Mouse (Mus musculus): ENCODE results near the gene Fam110a. TPM values are rescaled to one million over a fixed set of nuclear protein-coding genes. Genes with fewer than 3 reads are reported as not detected.

The Fam110a gene
- total RNA-seq, 2 experiments from 2014 or later, result 3.8 to 5.6 TPM

DNA sequence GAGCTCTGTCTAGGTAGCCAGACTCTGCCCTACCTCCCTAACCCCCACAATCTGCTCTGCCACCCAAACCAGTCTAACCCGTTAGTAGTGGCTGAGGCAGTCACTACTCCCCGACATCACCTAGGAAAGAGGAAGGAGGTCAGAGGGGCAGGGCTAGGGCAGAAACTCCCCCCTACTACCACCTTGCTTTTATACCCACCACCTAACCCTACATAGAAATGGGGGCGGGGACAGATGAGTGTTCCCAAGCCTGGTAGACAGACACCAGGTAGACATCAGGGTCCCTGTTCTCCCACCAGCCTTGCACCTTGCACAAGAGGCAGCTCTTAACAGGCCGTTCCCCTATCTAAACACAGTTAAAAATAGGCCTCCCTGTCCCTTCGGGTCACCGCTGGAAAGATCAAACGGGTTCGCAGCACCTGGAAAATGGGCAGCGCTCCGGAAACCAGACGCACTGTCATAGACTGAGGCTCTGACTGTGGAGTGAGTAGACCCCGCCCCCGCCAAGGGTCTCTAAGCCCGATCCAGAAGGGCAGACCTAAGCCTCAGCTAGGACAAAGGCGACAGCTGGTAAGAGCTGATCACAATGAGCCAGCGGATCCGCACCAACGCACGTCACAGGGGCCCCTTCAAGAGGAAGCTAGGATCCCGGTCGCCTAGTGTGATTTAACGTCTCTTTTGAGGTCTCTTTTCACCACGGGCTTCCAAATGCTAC, 7.0 kb downstream of the Fam110a start:
- peak; percentile 47 for ATAC-seq (replicated peaks; ENCODE audit: poor library complexity)

DNA sequence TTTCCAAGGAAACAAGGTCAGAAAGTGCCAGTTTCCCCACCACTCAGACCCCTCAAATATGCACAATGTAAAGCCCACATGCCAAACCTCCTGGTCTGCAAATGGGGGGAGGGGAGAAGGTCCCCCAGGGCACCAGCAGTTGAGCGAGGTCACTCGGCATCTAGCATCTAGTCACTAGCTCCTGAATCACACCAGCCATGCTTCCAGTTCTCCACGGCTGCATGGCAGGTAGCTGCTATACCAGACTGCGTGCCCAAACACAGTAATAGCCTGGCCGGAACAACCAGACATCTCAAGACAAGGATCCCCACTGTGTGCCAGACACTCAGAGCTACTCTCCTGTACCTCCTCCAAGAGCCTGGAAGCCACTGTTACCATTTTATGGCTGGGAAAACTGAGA, 8.3 kb downstream of the Fam110a start:
- no peak for ATAC-seq (replicated peaks; ENCODE audit: poor library complexity)

DNA sequence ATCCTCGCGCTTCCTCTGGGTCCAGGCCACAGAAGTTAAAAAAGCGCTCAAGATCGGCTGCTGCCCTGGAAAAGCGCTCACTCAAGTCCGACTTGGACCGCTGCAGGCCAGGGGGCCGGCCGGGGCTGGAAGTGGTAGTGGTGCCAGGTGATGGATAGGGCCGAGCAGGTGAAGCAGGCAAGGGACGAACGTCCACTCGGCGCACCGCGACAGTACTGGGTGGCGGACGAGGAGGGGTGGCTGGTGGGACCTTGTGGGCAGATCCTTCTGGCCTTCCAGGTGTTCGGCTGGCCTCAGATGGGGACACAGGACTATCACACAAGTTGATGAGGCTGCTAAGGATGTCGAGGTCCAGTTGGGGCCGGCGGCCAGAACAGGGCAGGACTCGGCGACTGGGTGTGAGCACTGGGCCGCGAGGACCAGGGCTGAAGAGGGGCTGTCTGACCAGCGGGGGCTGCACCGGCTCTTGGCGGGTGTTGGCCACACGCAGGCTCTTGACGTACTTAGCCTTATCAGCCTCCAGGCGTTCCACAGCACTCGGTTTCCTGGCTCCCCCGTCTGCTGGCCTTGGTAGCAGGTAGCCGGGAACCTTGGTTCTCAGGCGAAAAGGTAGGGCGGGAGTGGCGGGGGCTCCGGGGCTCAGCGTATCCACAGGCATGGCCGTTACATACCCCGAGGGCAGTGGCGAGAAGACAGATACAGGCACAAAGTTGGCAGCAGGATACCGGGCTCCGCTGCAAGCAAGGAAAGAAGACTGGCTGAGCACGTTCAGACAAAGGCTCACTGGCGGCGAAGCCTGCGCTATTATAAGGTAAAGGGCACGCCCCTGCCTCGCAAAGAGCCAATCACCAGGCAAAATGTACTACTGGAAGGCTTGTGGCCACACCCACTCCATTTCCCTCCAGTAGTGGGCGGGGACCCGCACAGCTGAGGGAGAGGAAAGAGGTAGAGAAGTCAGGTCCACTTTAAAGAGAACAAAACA, 9.5 kb downstream of the Fam110a start:
- peak; percentile 62 for ATAC-seq (replicated peaks; ENCODE audit: poor library complexity)

DNA sequence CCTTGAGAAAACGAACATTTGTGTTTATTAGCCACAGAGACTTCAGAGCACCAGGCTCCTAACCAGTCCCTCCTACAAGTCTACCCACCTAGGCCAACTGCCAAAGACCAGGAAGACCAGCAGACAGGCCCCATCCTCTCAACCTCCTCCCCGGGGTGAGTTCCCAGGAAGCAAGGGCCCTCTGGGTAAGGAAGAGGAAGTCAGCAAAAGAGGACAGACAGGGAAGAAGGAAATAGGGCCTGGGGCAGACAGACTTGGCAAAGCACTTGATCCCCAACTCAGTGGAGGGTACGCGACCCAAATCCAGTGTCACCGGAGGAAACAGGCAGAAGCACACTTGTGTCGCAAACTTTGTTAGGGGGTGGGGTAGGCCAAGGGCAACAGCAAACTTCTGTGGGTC, 10.6 kb downstream of the Fam110a start:
- ATAC-seq (replicated peaks; ENCODE audit: poor library complexity), result no peak

DNA sequence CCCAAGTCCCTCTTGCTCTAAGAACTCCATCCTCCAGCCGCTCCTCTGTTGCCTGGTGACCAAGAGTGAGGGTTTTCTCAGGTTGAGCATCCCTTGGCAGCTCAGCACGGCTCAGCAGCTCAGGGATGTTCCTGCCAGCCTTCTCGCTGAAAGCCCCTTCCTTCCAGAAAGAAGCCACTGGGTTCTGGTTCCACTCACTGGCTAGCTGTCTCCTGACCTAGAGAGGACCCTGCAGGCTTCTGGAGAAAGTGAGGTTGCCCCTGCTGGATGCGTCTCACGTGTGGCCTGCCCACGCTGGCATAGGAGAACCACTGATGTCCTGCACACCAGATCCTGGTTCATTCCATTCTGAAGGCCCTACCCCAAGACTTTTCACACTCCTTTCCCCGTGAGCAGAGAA, 11.0 kb downstream of the Fam110a start:
- ATAC-seq (replicated peaks; ENCODE audit: poor library complexity), result no peak

DNA sequence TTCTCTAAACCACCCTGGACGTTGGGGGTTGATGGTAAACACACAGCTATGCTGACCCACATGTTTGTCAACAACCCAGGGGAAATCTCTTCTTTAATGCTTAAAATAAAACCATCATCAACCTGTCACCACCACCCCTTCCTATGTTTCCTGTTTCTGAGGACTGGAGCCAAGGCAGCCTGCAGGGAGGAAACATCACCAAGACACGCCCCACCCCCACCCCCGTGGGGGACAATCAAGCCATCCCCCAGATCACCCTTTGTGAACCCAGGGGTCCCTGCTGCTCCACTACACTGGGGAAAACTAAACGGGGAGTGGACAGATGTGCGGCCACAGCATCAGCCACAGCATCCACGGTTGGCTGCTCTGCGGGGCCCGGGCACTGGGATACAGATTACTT, 11.6 kb downstream of the Fam110a start:
- ATAC-seq (replicated peaks; ENCODE audit: poor library complexity), result no peak

DNA sequence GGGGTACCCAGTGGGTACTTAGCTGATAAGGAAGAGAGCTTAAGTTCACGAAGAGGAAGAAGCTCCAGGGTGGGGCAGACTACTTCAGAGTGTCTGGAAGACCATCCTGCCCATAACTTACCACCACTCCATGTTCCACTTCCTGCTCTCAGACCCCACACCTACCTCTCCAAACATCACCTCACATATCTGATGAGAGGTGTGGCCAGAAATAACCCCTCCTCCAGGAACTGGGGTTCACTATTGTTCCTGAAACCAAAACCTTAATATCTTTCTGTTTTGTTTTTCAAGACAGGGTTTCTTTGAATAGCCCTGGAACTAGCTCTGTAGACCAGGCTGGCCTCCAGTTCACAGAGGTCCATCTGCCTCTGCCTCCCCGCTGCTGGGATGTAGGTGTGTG, 12.2 kb downstream of the Fam110a start:
- no peak for ATAC-seq (replicated peaks; ENCODE audit: poor library complexity)

DNA sequence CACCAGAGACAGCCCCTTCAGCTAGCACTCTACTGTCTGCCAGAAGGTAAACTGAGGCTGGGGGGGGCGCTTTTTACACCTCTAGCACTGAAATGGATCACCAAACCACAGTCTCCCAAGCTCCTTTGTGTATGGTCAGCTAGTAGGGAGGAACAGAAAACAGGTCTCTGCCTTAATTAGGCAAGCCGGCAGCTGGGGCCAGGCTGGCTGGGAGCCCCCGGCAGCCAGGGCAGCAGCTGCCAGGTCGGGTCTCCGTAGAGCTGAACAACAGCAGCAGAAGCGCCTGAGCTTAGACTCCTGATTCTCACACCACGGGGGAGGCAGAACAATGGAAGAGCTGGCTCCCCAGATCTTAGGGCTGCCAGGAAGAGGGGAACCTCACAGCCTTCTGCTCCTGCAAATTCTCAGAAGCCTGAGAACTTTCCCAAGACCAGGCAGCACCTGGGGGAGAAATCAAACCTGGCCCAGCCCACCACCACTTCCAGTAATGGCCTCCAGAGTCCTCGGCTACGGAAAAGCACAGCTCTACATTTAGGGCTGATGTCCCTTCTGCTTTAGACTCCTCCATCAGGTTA, 12.8 kb downstream of the Fam110a start:
- ATAC-seq (replicated peaks; ENCODE audit: poor library complexity), result no peak

DNA sequence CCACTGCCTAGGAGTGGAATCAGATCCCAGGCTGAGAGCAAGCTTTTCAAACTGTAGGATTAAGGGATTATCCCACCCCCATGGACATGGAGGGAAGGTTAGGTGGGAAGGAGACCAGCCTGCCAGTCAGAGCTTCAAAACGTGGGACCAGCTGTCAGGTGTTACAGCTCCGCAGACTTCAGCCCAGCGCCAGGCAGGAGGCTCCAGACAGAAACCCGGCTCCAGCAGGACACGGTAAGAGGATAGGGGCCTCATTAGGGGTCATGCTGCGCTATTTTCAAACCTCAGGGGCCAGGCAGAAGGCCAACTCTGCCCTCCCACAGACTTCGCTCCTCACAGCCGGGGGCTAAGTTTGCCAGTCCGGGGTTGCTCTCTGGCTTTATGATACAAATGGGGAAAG, 16.0 kb downstream of the Fam110a start:
- ATAC-seq (replicated peaks; ENCODE audit: poor library complexity), result no peak

DNA sequence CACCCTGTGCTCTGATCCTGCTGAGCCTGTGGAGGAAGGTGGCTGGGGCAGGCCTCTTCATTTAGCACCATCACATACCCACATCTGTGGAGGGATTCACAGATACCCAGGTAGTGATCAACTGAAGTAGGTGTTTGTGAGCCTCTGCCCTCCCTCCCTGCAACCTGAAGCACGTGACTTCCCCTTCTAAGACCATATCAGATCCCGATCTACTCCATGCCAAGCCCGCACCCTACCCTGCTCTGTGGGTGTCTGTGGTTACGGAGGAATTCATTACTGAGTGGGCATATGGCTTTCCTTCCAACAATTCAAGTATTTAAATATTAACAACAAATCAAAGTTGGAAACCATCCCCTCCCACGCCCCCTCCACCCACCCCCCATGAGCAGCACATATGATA, 16.7 kb downstream of the Fam110a start:
- ATAC-seq (replicated peaks; ENCODE audit: poor library complexity), result peak; percentile 36; the same call in 1 of the 2 replicates

DNA sequence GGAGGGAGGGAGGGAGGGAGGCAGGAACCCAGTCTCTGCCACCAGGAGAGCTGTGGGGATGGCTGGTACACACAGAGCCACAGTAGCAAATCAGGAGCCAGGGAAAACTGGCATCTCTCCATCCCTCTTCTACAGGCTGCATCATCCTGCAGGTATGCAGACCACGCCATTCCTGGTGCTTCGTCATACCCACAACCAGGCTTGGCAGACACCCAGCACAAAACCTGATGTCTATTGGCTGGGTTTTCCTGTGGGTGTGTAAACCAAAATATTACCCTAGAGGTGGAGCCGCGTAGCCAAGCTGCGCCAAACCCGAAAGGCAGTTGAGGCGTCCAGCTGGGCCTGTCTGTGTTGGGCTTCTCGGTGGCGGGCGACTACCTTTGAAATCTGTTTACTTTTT, 17.5 kb downstream of the Fam110a start:
- ATAC-seq (replicated peaks; ENCODE audit: poor library complexity), result 0 out of 2 replicates have a peak, but pooled peaks have one; percentile 22

DNA sequence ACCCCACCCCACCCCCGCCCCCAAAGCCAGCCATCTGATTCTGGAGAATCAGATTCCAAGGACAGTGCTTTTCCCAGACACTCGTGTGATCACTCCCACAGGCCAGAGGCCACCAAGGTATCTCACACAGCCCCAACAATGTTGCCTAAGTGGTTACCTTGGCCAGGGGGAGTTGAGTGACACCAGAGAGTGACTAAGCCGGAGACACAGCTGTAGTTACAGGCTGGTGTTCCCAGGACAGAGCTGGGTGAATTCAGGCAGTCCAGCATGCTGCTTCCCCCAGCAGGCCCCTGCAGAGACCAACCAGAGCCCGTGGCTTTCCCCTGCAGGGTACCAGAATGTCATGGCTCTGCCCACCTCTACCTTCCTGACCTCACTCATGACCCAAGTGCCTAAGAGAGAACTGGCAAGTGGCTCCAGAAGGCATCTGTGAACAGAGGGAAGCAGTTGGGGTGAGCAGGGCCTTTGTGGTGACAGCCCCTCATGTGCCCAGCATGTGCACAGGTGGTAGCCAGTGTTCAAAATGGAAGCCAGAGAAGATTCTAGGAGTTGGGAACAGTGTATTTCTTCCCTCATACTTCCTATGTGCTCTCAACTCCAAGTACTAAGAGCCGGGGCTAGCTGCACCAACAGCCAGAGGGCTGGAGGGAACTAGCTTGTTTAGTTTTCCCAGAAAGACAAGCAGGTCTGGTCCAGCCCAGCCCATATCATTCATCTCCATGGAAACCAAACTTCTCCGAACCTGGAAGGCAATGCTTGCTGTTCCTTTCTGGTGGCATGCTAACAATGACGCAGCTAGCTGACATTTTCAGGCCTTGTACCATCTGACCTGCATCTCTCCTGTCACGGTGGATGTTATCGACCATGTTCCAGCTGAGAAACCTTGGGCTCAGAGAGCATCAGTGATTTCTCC, 18.5 kb downstream of the Fam110a start:
- no peak for ATAC-seq (replicated peaks; ENCODE audit: poor library complexity)

DNA sequence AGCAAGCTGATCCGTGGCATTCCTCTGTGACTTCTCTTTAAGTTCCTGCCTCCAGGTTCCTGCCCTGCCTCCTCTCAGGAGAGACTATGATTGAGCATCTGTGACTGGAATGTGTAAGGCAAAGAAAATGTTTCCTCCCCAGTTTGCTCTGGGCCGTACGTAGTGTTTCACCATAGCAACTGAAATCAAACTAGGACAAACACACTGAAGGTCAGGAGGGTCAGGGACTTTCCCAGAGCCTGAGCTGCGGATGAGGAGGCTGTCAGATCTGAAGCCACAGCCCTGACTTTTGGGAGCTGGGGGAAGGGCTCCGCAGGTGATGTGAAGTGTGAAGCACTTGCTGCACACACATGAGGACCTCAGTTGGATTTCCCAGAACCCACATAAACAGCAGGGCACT, 20.7 kb downstream of the Fam110a start:
- no peak for ATAC-seq (replicated peaks; ENCODE audit: poor library complexity)

DNA sequence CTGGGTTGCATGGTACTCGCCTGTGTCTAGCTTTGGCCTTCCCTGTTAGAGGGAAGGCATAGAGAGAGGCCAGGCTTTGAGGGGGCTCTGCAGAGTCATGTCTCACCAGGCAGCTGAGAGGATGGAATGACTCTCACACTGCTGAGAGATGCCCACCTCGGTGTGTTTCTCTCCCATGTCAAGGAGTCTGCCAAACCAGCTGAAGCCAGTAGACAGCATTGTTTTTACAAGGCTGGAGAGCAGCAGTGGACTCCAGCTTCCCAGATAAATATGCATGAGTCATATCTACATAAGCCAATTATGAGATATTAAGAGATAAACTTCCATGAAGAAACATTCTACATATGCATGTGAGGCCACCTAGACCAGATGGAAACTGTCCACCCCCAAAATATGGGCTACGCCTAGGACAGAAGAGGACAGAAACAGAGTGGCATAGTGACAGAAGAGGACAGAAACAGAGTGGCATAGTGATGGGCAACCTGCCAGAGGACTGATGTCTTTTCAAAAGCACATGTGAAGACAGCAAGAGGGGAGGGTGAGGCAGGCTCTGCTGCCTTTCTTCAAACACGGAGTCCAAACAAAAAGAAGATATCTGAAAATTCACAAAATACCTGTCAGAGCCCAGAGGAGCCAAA, 23.4 kb downstream of the Fam110a start:
- no peak for ATAC-seq (replicated peaks; ENCODE audit: poor library complexity)

DNA sequence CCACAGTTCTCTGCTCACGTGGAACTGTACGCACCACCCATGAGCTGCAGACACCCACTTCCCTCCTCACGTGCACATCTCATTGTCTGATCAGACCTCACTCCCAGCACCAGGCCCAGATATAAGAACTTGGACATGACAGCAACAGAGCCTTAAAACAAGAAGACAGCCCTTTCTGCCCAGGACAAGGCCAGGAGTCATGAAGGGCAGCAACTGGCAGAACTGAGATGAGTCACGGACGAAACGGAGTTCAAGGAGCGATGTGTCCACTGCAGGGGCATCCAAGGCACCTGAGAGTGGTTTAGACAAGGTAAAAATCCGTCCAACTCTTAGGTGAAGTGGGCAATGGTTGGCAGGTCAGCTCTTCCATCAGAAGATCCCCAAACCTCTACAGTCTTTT, 26.4 kb downstream of the Fam110a start:
- no peak for ATAC-seq (replicated peaks; ENCODE audit: poor library complexity)

DNA sequence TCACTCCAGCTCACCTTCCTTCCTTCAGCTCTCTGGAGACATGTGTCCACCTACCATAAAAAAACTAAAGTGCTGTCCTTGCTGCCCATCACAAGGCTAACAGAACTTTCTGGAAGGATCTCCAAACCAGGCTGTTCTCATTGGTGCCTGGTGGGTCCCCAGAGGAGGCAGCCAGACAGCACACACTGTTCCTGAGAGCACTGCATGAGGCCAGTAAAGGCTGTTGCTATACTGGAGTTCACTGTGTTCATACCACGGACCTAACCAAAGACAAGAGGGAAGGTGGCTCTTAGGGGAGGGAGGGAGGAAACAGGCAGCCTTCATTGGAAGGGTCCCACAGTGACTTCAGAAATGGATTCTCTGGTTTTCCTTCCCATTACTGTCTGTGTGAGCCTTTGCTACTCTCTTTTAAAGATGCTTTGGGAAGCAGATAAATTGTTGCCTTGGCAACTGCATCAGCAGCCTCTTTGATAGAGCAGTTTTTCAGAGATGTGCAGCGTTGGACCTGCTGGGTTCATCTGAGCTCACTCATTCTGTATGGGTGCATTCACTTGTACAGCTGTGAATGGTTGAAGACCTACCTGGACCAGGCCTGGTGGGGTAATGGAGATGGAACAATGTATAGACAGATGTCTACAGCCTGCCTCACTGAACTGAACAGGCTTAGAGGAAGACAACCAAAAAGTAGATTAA, 30.8 kb downstream of the Fam110a start:
- ATAC-seq (replicated peaks; ENCODE audit: poor library complexity), result no peak

DNA sequence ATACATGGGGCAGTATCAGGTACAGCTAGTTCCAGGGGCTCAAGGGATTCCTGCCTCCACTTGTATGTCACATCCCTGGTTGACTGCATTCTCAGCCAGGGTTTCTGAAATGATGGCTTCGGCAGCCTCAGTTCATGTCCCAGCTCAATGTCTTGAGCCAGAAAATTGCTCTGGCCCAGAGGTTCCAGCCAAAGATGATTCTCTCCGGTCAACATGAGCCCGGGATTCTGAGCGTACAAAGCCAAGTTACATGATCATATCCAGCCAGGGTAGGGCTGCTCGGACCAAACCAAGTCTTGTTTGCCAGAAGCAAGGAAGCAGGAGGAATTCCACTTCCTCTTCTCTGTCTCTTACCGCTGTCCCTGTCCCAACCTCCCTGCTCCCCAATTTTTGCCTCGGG, 31.7 kb downstream of the Fam110a start:
- no peak for ATAC-seq (replicated peaks; ENCODE audit: poor library complexity)

DNA sequence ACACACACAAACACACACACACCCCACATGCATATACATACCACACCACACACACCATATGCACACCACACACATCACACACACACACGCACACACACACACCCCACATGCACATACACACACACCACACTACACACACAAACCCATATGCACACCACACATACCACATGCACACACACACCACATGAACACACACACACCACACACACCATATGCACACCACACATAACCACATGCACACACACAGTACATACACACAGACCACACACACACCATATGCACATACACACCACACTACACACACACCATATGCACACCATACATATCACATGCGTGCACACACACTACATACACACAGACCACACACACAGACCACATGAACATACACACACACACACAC, 32.4 kb downstream of the Fam110a start:
- no peak for ATAC-seq (replicated peaks; ENCODE audit: poor library complexity)

DNA sequence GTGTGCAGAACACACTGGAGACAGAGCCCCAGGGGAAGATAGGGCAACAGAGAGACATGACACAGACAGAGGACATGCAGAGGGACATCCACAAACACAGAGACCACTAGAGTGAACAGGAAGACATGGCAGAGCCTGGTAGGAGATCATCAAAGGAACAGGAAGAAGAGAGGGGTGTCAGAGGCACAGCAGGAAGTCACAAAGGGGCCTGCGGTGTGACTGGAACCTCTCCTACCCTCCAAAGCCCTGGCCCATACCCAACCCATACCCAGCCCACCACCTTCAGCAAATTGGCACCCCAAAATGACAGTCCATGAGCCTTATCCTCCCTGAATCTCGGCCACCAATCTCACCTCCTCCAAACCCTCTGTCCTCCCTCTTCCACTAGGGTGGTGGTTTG, 35.9 kb downstream of the Fam110a start:
- ATAC-seq (replicated peaks; ENCODE audit: poor library complexity), result peak; percentile 40; the same call in 1 of the 2 replicates

DNA sequence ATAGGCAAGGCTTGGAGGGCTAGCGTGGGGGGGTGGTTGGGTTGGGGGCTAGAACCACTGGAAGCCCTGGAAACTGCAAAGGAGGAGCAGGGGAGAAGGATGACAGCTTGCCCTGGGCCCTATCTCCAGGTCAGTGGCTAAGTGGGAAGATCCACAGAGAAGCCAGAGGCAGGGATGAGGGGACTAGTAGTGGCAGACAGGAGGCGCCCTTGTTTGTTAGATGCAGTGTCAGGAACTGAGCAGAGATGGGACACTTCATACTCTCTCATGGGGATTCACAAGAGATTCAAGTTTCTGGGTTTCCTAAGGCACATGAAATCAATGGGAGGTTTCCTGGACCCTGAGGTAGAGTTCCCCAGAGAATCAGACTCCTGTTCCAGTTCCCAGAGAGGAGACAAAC, 38.8 kb downstream of the Fam110a start:
- peak; percentile 61 for ATAC-seq (replicated peaks; ENCODE audit: poor library complexity)

Measured in megakaryocyte progenitor cell, adult 5-6 weeks (primary cell).